Mouse (Mus musculus) embryonic facial prominence, embryonic 12.5 days (tissue): ENCODE measurements around the gene Rilpl1. TPM values are rescaled to one million over a fixed set of nuclear protein-coding genes. Genes with fewer than 3 reads are reported as not detected.
A peak's percentile ranks its signal among the peaks of the same experiment; 100 is the strongest.

ENCODE experiments used
- ATAC-seq: fragments of 200-750 bp; cut with Nextera tagmentation; 2 replicates; pipeline ENCODE4 v1.8.0; 2017; ENCODE audit not compliant: insufficient number of reproducible peaks, insufficient read depth, low FRiP score, low TSS enrichment
- H3K27ac ChIP-seq: fragments of 300-500 bp; sonication (generic); 2 replicates; pipeline ENCODE4 v1.5.1; 2016; ENCODE audit warnings: mild to moderate bottlenecking
- H3K27me3 ChIP-seq: fragments of 300-500 bp; sonication (generic); 2 replicates; pipeline ENCODE4 v1.6.1; 2016; ENCODE audit warnings: mild to moderate bottlenecking, moderate library complexity
- H3K36me3 ChIP-seq: fragments of 300-500 bp; sonication (generic); 2 replicates; pipeline ENCODE4 v1.6.1; 2016; ENCODE audit warnings: mild to moderate bottlenecking
- H3K4me1 ChIP-seq: fragments of 300-500 bp; sonication (generic); 2 replicates; pipeline ENCODE4 v1.6.1; 2016
- H3K4me2 ChIP-seq: fragments of 300-500 bp; sonication (generic); replicated peaks from 2 replicates; pipeline ENCODE4 v1.6.1; 2016; ENCODE audit warnings: mild to moderate bottlenecking, moderate library complexity
- H3K4me3 ChIP-seq: fragments of 300-500 bp; sonication (generic); 2 replicates; pipeline ENCODE4 v1.5.1; 2016; ENCODE audit warnings: mild to moderate bottlenecking
- H3K9ac ChIP-seq: fragments of 300-500 bp; sonication (generic); 2 replicates; pipeline ENCODE4 v1.6.1; 2016; ENCODE audit warnings: mild to moderate bottlenecking, moderate library complexity
- H3K9me3 ChIP-seq: fragments of 300-500 bp; sonication (generic); 2 replicates; pipeline ENCODE4 v1.6.1; 2016; ENCODE audit warnings: mild to moderate bottlenecking, moderate library complexity
- WGBS: fragments of 180-500 bp; shearing (Covaris S2); methylation state at CpG from one replicate; pipeline ENCODE4 v1.1.7; 2016; 5-methylcytosine and 5-hydroxymethylcytosine counted together
- polyA plus RNA-seq: library from polyadenylated mRNA; unstranded; fragments of >200 nt; fragmentation: Nextera tagmentation; extraction: Ambion mirVana; gene quantifications from 2 replicates; pipeline ENCODE4 v1.2.1, GENCODE M21; 2016

Gene Rilpl1
- polyA plus RNA-seq, 1 experiment from 2014 or later: 29.6 TPM

- no peak for ATAC-seq
- H3K27ac ChIP-seq: peak overlapping the region; percentile 88; the same call in 1 of the 2 replicates
Measured at GRCm38 (mm10) chr5:124541602-124541973, 10.4 kb upstream of the Rilpl1 start.

GRCm38 (mm10) chr5:124540905-124541601 lies 9.9 kb upstream of the Rilpl1 start:
- Histone ChIP-seq H3K4me2 (peak overlapping the region; percentile 60), H3K36me3 (peaks cover 19% of the 10 kb centered on the region), H3K27me3 (no peaks in the 10 kb centered on the region), H3K9me3 (no peaks in the 10 kb centered on the region), H3K4me3 (peak overlapping the region; percentile 97), H3K9ac (peak overlapping the region; percentile 94), H3K27ac (peak overlapping the region; percentile 88), H3K4me1 (peaks cover 10% of the 10 kb centered on the region; the same call in 1 of the 2 replicates)
- under 1% methylated on average over 74 of the region's 89 CpGs for WGBS
- ATAC-seq: peak; percentile 49

More at GRCm38 (mm10) chr5:124541602-124541973, 10.4 kb upstream of the Rilpl1 start:
- peaks cover 10% of the 10 kb centered on the region; the same call in 1 of the 2 replicates for H3K4me1 ChIP-seq
- H3K9me3 ChIP-seq: no peaks in the 10 kb centered on the region
- no peaks in the 10 kb centered on the region for H3K27me3 ChIP-seq
- WGBS: 11% methylated on average over 8 of the region's 8 CpGs
- peaks cover 25% of the 10 kb centered on the region for H3K36me3 ChIP-seq
- H3K4me3 ChIP-seq: peak overlapping the region; percentile 97
- peak overlapping the region; percentile 60 for H3K4me2 ChIP-seq
- peak overlapping the region; percentile 94 for H3K9ac ChIP-seq

- Histone ChIP-seq H3K36me3 (peaks cover 14% of the 10 kb centered on the region), H3K27me3 (no peaks in the 10 kb centered on the region), H3K9me3 (no peaks in the 10 kb centered on the region), H3K27ac (peak within 1 kb of the TSS; percentile 88), H3K4me1 (peaks cover 10% of the 10 kb centered on the region; the same call in 1 of the 2 replicates), H3K4me2 (peak within 1 kb of the TSS; percentile 60), H3K9ac (peak within 1 kb of the TSS; percentile 94), H3K4me3 (peak within 1 kb of the TSS; percentile 97)
- 1% methylated on average over 35 of the region's 35 CpGs for WGBS
- ATAC-seq: peak; percentile 90
Measured at GRCm38 (mm10) chr5:124540383-124540786, 9.2 kb upstream of the Rilpl1 start, which contains the start of gene Tmed2. Gene Tmed2, plus strand, starts transcription at chr5:124540695.

- 74% methylated on average over 4 of the region's 4 CpGs for WGBS
- peak overlapping the region; percentile 97 for H3K4me3 ChIP-seq
- no peak for ATAC-seq
- peaks cover 10% of the 10 kb centered on the region for H3K36me3 ChIP-seq
- peak overlapping the region; percentile 39 for H3K4me2 ChIP-seq
- 0 out of 2 replicates have a peak overlapping the region, but pooled peaks have one; percentile 88 for H3K27ac ChIP-seq
- H3K4me1 ChIP-seq: peaks cover 10% of the 10 kb centered on the region; the same call in 1 of the 2 replicates
- no peaks in the 10 kb centered on the region for H3K9me3 ChIP-seq
- no peaks in the 10 kb centered on the region; the same call in 1 of the 2 replicates for H3K27me3 ChIP-seq
- H3K9ac ChIP-seq: no peak overlapping the region
Measured at GRCm38 (mm10) chr5:124539905-124540304, 8.7 kb upstream of the Rilpl1 start.

- ATAC-seq: no peak
- Histone ChIP-seq H3K9ac (no peak overlapping the region), H3K9me3 (no peaks in the 10 kb centered on the region), H3K36me3 (peaks cover 2% of the 10 kb centered on the region), H3K27me3 (no peaks in the 10 kb centered on the region; the same call in 1 of the 2 replicates), H3K4me3 (no peak overlapping the region), H3K4me1 (peaks cover 10% of the 10 kb centered on the region; the same call in 1 of the 2 replicates), H3K27ac (no peak overlapping the region), H3K4me2 (no peak overlapping the region)
- WGBS: 73% methylated on average over 15 of the region's 16 CpGs
Measured at GRCm38 (mm10) chr5:124538813-124539792, 7.9 kb upstream of the Rilpl1 start.

GRCm38 (mm10) chr5:124536776-124537175 lies 5.6 kb upstream of the Rilpl1 start:
- Histone ChIP-seq H3K9me3 (no peaks in the 10 kb centered on the region), H3K36me3 (no peaks in the 10 kb centered on the region), H3K9ac (peak overlapping the region; percentile 4; the same call in 1 of the 2 replicates), H3K27ac (no peak overlapping the region), H3K4me2 (peak overlapping the region; percentile 46), H3K27me3 (no peaks in the 10 kb centered on the region; the same call in 1 of the 2 replicates), H3K4me1 (peaks cover 9% of the 10 kb centered on the region), H3K4me3 (peak overlapping the region; percentile 15; the same call in 1 of the 2 replicates)
- 4% methylated on average over 17 of the region's 17 CpGs for WGBS
- ATAC-seq: no peak

GRCm38 (mm10) chr5:124535016-124535415 lies 3.8 kb upstream of the Rilpl1 start:
- Histone ChIP-seq H3K36me3 (no peaks in the 10 kb centered on the region), H3K9ac (no peak overlapping the region), H3K4me1 (peaks cover 16% of the 10 kb centered on the region), H3K4me2 (no peak overlapping the region), H3K9me3 (no peaks in the 10 kb centered on the region), H3K27ac (no peak overlapping the region), H3K27me3 (no peaks in the 10 kb centered on the region; the same call in 1 of the 2 replicates), H3K4me3 (no peak overlapping the region)
- WGBS: 67% methylated on average over 5 of the region's 5 CpGs
- ATAC-seq: no peak

- Histone ChIP-seq H3K27ac (peak overlapping the region; percentile 36; the same call in 1 of the 2 replicates), H3K4me3 (no peak overlapping the region), H3K4me2 (0 out of 2 replicates have a peak overlapping the region, but pooled peaks have one; percentile 17), H3K36me3 (no peaks in the 10 kb centered on the region), H3K9ac (no peak overlapping the region), H3K27me3 (no peaks in the 10 kb centered on the region; the same call in 1 of the 2 replicates), H3K4me1 (peaks cover 36% of the 10 kb centered on the region), H3K9me3 (no peaks in the 10 kb centered on the region)
- ATAC-seq: no peak
- 25% methylated on average over 7 of the region's 7 CpGs for WGBS
Measured at GRCm38 (mm10) chr5:124532451-124532850, 1.3 kb upstream of the Rilpl1 start.

- Histone ChIP-seq H3K9ac (peak overlapping the region; percentile 79), H3K4me1 (peaks cover 36% of the 10 kb centered on the region), H3K27me3 (no peaks in the 10 kb centered on the region; the same call in 1 of the 2 replicates), H3K27ac (peak overlapping the region; percentile 87), H3K9me3 (no peaks in the 10 kb centered on the region), H3K36me3 (no peaks in the 10 kb centered on the region), H3K4me2 (peak overlapping the region; percentile 77), H3K4me3 (peak overlapping the region; percentile 81)
- no peak for ATAC-seq
- WGBS: 13% methylated on average over 14 of the region's 14 CpGs
Measured at GRCm38 (mm10) chr5:124531583-124531930, 366 bp upstream of the Rilpl1 start.

GRCm38 (mm10) chr5:124529697-124530096 lies 1.5 kb downstream of the Rilpl1 start:
- 43% methylated on average over 8 of the region's 8 CpGs for WGBS
- H3K4me3 ChIP-seq: peak overlapping the region; percentile 81
- H3K36me3 ChIP-seq: peaks cover 12% of the 10 kb centered on the region; the same call in 1 of the 2 replicates
- no peak for ATAC-seq
- H3K27ac ChIP-seq: 0 out of 2 replicates have a peak overlapping the region, but pooled peaks have one; percentile 66
- H3K4me1 ChIP-seq: peaks cover 36% of the 10 kb centered on the region
- H3K9ac ChIP-seq: peak overlapping the region; percentile 79
- H3K9me3 ChIP-seq: no peaks in the 10 kb centered on the region
- H3K4me2 ChIP-seq: peak overlapping the region; percentile 77
- no peaks in the 10 kb centered on the region for H3K27me3 ChIP-seq

GRCm38 (mm10) chr5:124529191-124529651 lies 2.0 kb downstream of the Rilpl1 start:
- H3K27ac ChIP-seq: peak overlapping the region; percentile 66; the same call in 1 of the 2 replicates
- no peak for ATAC-seq
- no peaks in the 10 kb centered on the region for H3K27me3 ChIP-seq
- peaks cover 36% of the 10 kb centered on the region for H3K4me1 ChIP-seq
- H3K36me3 ChIP-seq: peaks cover 17% of the 10 kb centered on the region
- H3K4me3 ChIP-seq: peak overlapping the region; percentile 81
- WGBS: 14% methylated on average over 8 of the region's 8 CpGs
- H3K9me3 ChIP-seq: no peaks in the 10 kb centered on the region
- H3K4me2 ChIP-seq: peak overlapping the region; percentile 77
- peak overlapping the region; percentile 79 for H3K9ac ChIP-seq
